Mouse (Mus musculus) splenic B cell, adult 2 months (primary cell): ENCODE measurements around the gene Nsun7.

ENCODE experiments used
- DNase-seq: peaks from one replicate; pipeline ENCODE4 v3.0.0-alpha.2; 2011; ENCODE audit warnings: low read depth, low spot score
- H3K27me3 ChIP-seq: 2 replicates; pipeline ENCODE4 v1.6.1; 2012; ENCODE audit warnings: mild to moderate bottlenecking, low read length, moderate library complexity, mixed read lengths; ENCODE audit not compliant: control insufficient read depth, poor library complexity, insufficient read depth, severe bottlenecking
- H3K36me3 ChIP-seq: 2 replicates; pipeline ENCODE4 v1.6.1; 2012; ENCODE audit warnings: mild to moderate bottlenecking, low read length, moderate library complexity, mixed read lengths; ENCODE audit not compliant: control insufficient read depth, poor library complexity, insufficient read depth, severe bottlenecking

Gene Nsun7

DNA sequence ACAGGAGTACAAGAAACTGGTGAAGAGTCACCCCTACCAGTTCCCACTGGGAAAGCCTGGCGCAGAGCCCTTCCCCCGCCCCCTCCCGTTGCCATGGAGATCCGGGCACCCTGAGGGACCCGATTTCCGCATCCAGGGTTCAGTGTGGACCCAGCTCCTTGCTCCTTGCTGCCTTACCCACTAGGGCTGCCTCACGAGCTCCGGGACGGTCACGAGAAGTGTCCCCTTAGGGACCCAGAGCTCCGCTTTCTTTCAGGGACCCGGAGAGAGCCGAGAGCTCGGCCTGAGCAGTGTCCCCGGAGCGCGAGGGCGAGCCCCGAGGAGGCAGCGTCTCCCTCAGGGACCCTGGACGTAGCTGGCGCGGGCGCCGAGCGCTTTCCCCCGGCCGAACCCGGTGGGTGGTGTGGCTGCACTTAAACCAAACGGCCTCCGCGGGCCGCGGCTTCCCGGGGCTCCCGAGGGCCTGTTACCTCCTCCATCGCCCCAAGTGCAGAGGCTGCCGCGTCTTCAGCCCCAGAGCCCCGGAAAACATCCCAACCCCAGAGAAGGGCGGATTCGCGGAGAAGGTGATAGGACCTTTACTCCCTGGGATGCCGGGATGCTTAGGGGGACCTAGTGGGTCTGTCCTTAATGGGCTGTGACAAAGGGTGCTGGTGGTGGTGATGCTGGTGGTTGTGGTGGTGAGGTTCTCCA lies at the start of gene Nsun7:
Nsun7 (plus strand) TSS at position 142 of the 693 bp plus-strand sequence.
- Histone ChIP-seq H3K27me3 (no peaks in the 10 kb centered on the region; the same call in none of the 2 replicates), H3K36me3 (no peaks in the 10 kb centered on the region)
- peak; percentile 26 for DNase-seq

DNA sequence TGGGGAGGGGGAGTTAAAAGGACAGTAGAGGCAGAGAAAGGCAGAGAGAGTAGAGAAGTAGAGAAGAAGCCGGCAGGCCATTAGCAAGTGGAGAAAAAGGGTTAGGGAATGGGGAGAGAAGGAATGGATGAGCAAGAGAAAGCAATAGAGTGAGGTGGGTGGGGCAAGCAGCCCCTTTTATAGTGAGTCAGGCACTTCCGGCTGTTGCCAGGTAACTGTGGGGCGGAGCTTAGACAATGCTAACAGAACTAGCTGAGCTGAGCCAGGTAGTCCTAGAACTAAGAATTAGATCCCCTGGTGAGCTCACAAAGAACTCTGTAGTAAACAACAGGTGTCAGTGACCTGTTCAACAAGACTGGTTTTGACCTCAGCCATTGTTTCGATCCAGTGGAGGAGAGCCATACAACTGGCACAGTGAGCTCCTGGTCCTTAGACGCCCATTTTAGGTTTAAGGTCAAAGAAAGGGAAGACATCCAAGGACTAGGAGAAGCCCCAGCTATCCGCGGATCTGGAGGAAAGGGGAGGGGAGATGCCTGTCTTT lies 45.2 kb upstream of the Nsun7 start:
- no peak for DNase-seq
- no peaks in the 10 kb centered on the region for H3K36me3 ChIP-seq
- no peaks in the 10 kb centered on the region for H3K27me3 ChIP-seq

DNA sequence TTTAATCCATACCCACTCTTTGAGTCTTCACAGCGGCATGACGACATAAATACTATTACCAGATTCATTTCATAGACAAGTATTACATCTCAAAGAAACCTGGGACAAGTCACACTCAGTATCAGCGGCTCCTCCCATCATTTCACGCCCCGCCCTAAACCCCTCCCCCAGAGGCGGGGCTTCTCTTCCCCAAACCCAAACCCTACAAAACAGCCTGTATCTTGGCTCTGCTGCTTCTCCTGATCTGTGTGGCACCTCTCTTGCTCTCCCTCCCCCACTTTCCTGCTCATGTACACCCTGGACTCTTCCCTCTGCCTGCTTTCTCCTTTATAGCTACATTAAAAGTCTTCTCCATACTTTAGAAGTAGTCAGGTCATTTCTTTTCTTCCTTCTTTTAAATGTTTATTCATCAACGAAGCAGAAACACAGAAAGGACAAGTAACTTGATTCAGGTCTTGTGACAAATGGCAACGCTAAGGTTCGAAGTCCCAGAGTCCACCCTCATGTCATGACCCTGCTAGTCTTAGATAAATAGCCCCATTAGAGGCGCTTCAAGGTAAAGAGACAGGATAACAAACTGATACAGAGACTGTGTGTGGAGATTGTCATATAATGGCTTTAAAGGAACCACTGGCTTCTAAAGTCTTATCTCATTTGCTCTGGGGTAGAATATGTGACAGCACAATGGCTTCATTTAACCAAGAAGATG lies 44.0 kb upstream of the Nsun7 start:
- DNase-seq: no peak
- H3K27me3 ChIP-seq: no peaks in the 10 kb centered on the region
- no peaks in the 10 kb centered on the region for H3K36me3 ChIP-seq

DNA sequence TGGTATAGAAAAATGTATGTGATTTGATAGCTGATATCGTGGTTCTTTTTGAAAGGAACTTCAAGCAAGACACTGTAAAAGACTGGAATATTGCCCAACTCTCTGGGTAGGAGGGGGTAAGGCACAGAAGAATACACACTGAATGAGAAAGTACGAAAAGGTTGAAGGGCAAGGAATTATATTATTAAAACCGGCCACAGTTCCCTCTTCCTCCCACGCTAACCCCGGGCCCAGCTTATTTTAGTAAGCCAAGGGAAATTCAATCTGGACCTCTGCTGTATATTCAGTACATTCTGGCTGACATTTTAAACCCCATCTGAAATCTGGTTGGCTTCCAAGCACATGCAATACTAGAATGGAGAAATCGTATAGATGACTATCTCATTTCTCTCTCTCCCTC lies 40.0 kb upstream of the Nsun7 start:
- Histone ChIP-seq H3K27me3 (no peaks in the 10 kb centered on the region), H3K36me3 (no peaks in the 10 kb centered on the region)
- DNase-seq: no peak

DNA sequence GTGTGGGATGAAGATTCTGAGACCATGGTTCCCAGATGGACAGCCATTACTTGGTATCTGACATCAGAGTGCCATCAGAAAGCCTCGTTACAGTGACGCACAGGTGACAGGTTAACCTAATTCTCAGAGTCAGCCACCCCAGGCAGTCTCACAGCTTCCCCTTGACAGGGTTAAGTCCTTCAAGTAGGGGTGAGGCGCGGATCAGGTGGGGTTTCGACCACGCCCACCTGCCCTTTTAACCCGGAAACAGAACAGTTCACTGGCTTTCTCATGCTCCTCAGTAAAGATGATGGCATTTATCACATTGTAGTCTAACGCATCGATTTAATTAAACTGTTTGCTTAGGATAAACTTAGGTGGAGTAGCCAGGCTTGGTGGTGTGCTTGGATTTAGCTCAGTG lies 39.1 kb upstream of the Nsun7 start:
- Histone ChIP-seq H3K27me3 (no peaks in the 10 kb centered on the region), H3K36me3 (no peaks in the 10 kb centered on the region)
- no peak for DNase-seq

DNA sequence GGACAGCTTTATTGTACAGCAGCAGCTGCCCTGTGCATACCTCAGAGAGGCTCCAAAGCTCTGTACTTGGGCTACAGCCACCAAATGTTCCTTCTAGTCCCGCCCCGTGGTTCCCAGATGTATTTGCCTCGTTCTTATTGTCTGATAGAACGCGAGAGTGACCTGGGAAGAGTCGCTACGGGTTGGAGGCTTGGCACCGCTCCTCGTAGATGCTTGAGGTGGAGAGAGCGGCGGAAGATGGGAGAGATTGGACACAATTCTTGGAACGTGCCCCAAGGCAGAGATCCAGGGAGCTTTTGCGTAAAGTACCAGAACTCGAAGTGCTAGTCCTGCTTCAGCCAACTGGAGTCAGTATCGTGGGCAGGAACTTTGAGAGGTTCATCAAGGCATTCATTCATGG lies 36.8 kb upstream of the Nsun7 start:
- Histone ChIP-seq H3K27me3 (no peaks in the 10 kb centered on the region), H3K36me3 (no peaks in the 10 kb centered on the region)
- DNase-seq: no peak

DNA sequence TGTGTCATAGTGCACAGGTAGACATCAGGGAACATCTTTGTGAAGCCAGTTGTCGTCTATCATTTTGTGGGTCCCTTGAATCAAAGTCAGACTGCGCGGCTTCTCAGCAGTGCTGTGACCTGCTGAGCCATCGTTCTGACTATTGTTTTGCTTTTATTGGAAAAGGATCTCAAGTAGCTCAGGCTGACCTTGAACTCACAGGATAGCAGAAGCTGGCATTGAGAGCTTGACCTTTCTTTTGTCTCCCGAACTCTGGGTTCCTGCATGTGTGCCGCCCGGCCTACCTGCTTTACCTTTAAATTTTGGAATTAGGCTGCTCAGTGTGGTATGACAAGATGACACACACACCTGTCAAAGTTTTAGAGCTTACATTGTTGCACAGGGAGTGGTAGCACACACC lies 33.2 kb upstream of the Nsun7 start:
- no peak for DNase-seq
- H3K27me3 ChIP-seq: no peaks in the 10 kb centered on the region

DNA sequence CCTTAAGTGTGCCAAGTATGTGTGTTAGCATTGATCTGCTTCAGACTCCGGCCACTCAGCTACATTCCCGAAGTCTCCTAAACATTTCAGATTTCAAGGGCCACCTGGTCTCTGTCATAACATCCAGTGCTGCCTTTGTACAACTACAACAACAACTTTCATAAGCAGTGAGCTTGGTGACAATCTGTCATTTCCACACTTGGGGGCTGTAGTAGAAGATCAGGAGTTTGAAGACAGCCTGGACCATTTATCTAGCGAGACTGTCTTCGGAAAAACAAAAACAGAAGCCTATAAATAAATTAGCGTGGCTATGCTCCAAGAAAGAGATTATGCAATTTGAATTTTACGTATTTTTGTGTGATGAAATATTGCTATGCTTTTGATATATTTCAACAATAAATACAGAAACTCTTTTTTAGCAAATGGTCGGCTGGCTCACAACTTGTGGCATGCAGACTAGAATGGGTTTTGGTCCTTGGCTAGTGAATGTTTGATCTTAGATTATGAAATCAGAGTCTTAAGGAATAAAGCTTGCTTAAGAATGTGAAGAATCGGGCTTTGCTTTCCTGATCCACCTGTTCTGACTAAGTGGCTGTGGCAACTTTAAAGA lies 27.9 kb upstream of the Nsun7 start:
- Histone ChIP-seq H3K36me3 (no peaks in the 10 kb centered on the region), H3K27me3 (no peaks in the 10 kb centered on the region)
- DNase-seq: no peak

More for the DNA sequence above, 33.2 kb upstream of the Nsun7 start:
- no peaks in the 10 kb centered on the region for H3K36me3 ChIP-seq

DNA sequence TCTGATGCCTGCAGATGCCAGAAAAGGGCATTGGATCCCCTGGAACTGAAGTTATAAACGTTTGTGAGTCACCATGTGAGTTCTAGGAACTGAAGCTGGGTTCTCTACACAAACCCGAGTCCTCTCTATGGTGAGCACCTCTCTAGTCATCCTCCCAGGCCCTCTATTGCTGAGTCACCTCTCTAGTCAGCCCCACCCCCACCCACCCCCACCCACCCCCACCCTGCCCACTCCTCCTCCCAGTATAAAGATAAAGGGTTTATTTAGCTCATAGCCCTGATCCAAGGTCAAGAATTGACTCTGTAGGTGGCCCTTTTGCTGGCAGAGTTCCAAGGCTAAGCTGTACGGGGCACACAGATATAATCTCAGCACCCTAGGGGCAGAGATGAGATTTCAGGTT lies 27.2 kb upstream of the Nsun7 start:
- H3K36me3 ChIP-seq: no peaks in the 10 kb centered on the region
- no peaks in the 10 kb centered on the region for H3K27me3 ChIP-seq
- no peak for DNase-seq

DNA sequence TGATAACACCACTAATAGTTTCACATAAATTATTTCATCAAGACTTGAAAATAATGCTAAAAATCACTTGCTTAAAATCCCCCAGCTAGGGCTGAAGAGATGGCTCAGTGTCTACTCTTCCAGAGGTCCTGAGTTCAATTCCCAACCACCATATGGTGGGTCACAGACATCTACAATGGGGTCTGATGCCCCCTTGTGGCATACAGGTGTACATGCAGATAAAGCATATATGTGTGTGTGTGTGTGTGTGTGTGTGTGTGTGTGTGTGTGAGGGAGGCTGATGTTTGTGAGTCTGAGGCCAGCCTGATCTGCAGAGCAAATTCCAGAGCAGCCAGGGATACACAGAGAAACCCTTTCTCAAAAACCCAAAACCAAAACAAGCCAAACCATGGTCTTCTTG lies 17.8 kb upstream of the Nsun7 start:
- no peaks in the 10 kb centered on the region for H3K36me3 ChIP-seq
- DNase-seq: peak; percentile 55
- H3K27me3 ChIP-seq: no peaks in the 10 kb centered on the region

DNA sequence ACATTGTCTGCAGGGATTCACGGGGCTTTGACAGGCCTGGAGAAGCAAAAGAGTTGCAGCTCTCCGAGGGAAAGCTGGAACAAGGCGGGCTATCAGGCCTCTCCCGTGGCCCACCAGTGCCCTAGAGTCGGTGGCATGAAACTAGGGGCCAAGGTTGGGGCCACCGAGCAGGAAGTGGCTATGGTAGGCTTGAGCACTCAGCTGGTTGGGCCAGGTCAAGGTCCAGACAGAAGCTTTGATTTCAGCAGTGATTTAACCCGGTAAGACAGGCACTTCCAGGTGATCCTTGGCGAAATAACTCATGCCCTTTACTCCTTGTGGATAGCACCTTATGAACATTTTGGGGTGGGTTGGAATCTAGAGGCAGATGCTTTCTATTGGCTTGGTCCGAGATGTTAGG lies 16.2 kb upstream of the Nsun7 start:
- Histone ChIP-seq H3K36me3 (no peaks in the 10 kb centered on the region), H3K27me3 (no peaks in the 10 kb centered on the region)
- no peak for DNase-seq

DNA sequence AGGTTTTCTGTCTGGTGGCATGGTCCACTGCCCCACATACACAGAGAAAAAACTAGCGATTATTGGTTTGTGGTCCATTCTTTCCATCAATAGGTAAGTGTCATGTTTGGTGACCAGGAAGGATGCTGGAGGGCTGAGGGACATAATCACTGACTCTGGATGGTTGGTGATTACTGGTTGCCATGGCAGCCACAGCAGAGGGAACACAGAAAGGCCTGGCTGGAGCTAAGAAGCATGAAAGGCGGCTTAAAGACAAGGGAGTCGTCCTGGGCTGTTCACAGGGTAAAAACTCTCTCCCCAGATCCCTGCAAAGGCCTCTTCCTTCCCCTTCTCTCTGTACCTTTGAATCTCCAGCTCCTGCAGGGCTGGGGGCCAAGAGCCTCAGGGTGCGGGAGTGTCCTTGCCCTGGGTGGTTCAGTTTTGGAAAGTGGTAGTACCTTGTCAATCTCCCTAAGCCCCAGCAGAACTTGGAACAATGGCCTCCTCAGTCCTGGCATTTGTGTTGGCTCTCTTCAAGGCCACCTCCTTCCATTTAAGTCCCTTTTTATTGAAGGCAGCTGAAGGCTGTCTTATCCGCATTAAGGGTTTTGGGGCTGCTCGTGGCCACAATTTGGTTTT lies 15.5 kb upstream of the Nsun7 start:
- DNase-seq: no peak
- Histone ChIP-seq H3K27me3 (no peaks in the 10 kb centered on the region), H3K36me3 (no peaks in the 10 kb centered on the region)

DNA sequence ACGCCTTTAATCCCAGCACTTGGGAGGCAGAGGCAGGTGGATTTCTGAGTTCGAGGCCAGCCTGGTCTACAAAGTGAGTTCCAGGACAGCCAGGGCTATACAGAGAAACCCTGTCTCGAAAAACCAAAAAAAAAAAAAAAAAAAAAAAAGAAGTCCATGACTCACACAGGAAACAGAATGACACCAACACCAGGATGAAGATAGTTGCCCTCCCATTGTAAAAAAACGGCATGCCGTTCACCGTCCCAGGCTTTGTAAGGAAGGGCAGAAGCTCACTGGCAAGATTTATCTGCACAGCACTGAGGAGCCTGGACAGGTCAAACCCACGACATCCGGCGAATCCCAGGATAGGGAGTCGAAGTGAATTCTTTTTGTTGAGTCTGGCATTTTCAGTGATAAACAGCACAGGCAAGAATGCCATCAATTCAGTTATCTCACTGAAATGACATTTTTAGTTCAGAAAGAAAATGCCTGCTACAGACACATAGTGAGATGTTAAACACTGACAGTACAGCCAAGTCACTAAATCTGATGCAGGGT lies 13.7 kb upstream of the Nsun7 start:
- Histone ChIP-seq H3K36me3 (no peaks in the 10 kb centered on the region), H3K27me3 (no peaks in the 10 kb centered on the region)
- DNase-seq: no peak

DNA sequence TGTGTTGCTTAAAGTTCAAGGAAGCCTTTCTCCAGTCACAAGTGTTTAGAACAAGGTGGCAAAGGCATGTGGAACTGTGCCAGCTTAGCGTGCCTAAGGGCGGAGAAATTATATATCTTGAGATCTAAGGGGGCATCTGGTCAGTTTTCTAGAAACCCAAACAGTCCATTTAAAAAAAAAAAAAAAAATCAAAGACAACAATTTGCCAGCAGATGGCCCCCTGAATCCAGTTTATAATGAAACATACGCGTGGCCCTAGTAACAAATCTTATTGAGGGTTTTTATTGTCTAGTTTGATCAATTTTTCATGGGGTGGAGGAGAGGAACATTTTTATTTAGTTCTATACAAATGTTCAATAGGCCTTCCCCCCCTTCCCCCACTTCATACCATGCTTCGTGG lies 6.5 kb upstream of the Nsun7 start:
- H3K36me3 ChIP-seq: no peaks in the 10 kb centered on the region
- no peak for DNase-seq
- H3K27me3 ChIP-seq: no peaks in the 10 kb centered on the region
